Mouse (Mus musculus) CH12.LX (cell line): ENCODE measurements around the gene Gpx4. TPM values are rescaled to one million over a fixed set of nuclear protein-coding genes. Genes with fewer than 3 reads are reported as not detected.

Experiments
- DNase-seq: peaks from one replicate; pipeline ENCODE4 v3.0.0-alpha.2; 2013; ENCODE audit errors: extremely low read depth
- H3K27ac ChIP-seq: 2 replicates; pipeline ENCODE4 v1.5.1; 2012; ENCODE audit warnings: low read depth, mild to moderate bottlenecking, control low read depth, moderate library complexity; ENCODE audit not compliant: insufficient read depth
- H3K27me3 ChIP-seq: replicated peaks from 2 replicates; pipeline ENCODE3; 2012; ENCODE audit warnings: inconsistent platforms
- H3K36me3 ChIP-seq, 2 experiments: replicated peaks in 1 of 2; 2 replicates each; pipeline versions ENCODE3 to v1.6.1; 2012; ENCODE audit warnings: inconsistent platforms in 1 of 2, low read length in 1 of 2, mild to moderate bottlenecking in 1 of 2, mixed read lengths in 1 of 2, moderate library complexity in 1 of 2; ENCODE audit not compliant: control insufficient read depth in 1 of 2, insufficient read depth in 1 of 2
- H3K4me1 ChIP-seq, 2 experiments: 2 replicates each; pipeline ENCODE4 v1.6.1; 2012; ENCODE audit warnings: inconsistent platforms in 1 of 2, moderate library complexity in 1 of 2; ENCODE audit not compliant: insufficient read depth in 2 of 2, control insufficient read depth in 1 of 2
- H3K4me2 ChIP-seq: 2 replicates; pipeline ENCODE4 v1.6.1; 2012; ENCODE audit warnings: low read depth, mild to moderate bottlenecking, control low read depth; ENCODE audit not compliant: poor library complexity, insufficient read depth, severe bottlenecking
- H3K4me3 ChIP-seq, 3 experiments: fragments of 150-350 bp in 1 of 3; sonication (generic) in 1 of 3; replicated peaks in 1 of 3; 2 replicates each; pipeline versions ENCODE3 to v1.5.1; 2011 to 2012; ENCODE audit warnings: low read depth in 2 of 3, low read length in 2 of 3, mild to moderate bottlenecking in 2 of 3, moderate library complexity in 2 of 3, control low read depth in 1 of 3, improper control_type of control experiment in 1 of 3, inconsistent platforms in 1 of 3, mixed read lengths in 1 of 3; ENCODE audit not compliant: poor library complexity in 1 of 3
- H3K79me2 ChIP-seq: replicated peaks from 2 replicates; pipeline ENCODE4 v1.6.1; 2012; ENCODE audit warnings: mild to moderate bottlenecking, moderate library complexity; ENCODE audit not compliant: control insufficient read depth, poor library complexity, insufficient read depth, severe bottlenecking; ENCODE audit errors: extremely low read depth
- H3K9ac ChIP-seq: 2 replicates; pipeline ENCODE4 v1.6.1; 2012; ENCODE audit warnings: low read depth, mild to moderate bottlenecking, control low read depth, moderate library complexity; ENCODE audit not compliant: insufficient read depth
- H3K9me3 ChIP-seq: replicated peaks from 2 replicates; pipeline ENCODE3; 2012; ENCODE audit warnings: low read length, inconsistent platforms, mixed read lengths
- CHD1 ChIP-seq: IDR thresholded peaks from 2 replicates; pipeline ENCODE4 v1.6.1; 2012; ENCODE audit warnings: low read depth, low read length, improper control_type of control experiment, inconsistent platforms
- CHD2 ChIP-seq: IDR thresholded peaks from 2 replicates; pipeline ENCODE4 v1.6.1; 2011; ENCODE audit warnings: low read length, improper control_type of control experiment
- ELF1 ChIP-seq: IDR thresholded peaks from 2 replicates; pipeline ENCODE4 v1.6.1; 2014; ENCODE audit warnings: low read depth, mild to moderate bottlenecking, inconsistent platforms, low read length, improper control_type of control experiment
- GABPA ChIP-seq: IDR thresholded peaks from 2 replicates; pipeline ENCODE4 v1.6.1; 2012; ENCODE audit warnings: low read depth, low read length, improper control_type of control experiment, inconsistent platforms; ENCODE audit not compliant: insufficient replicate concordance
- HCFC1 ChIP-seq: IDR thresholded peaks from 2 replicates; pipeline ENCODE4 v1.6.1; 2012; ENCODE audit warnings: low read depth, mild to moderate bottlenecking, inconsistent platforms, low read length, improper control_type of control experiment
- IRF4 ChIP-seq: IDR thresholded peaks from 2 replicates; pipeline ENCODE4 v1.6.1; 2014; ENCODE audit warnings: low read depth, mild to moderate bottlenecking, inconsistent platforms, low read length, improper control_type of control experiment
- KAT2A ChIP-seq: IDR thresholded peaks from 2 replicates; pipeline ENCODE4 v1.6.1; 2012; ENCODE audit warnings: low read length, improper control_type of control experiment, inconsistent platforms; ENCODE audit not compliant: insufficient replicate concordance
- MAZ ChIP-seq: IDR thresholded peaks from 2 replicates; pipeline ENCODE4 v1.6.1; 2012; ENCODE audit warnings: low read depth, mild to moderate bottlenecking, inconsistent platforms, low read length, improper control_type of control experiment, moderate library complexity
- MEF2A ChIP-seq: IDR thresholded peaks from 2 replicates; pipeline ENCODE4 v1.6.1; 2014; ENCODE audit warnings: low read depth, mild to moderate bottlenecking, inconsistent platforms, low read length, improper control_type of control experiment, borderline replicate concordance
- POLR2A ChIP-seq: IDR thresholded peaks from 2 replicates; pipeline ENCODE4 v1.6.1; 2011; ENCODE audit warnings: low read depth, mild to moderate bottlenecking, improper control_type of control experiment, low read length
- POLR2AphosphoS2 ChIP-seq: IDR thresholded peaks from 2 replicates; pipeline ENCODE4 v1.6.1; 2011; ENCODE audit warnings: low read depth, low read length, improper control_type of control experiment
- RCOR1 ChIP-seq: conservative IDR thresholded peaks from 2 replicates; pipeline ENCODE4 v1.6.1; 2012; ENCODE audit warnings: low read depth, mild to moderate bottlenecking, inconsistent platforms, low read length, improper control_type of control experiment
- SIN3A ChIP-seq: IDR thresholded peaks from 2 replicates; pipeline ENCODE4 v1.6.1; 2012; ENCODE audit warnings: low read length, improper control_type of control experiment, inconsistent platforms
- SMC3 ChIP-seq: IDR thresholded peaks from 2 replicates; pipeline ENCODE4 v1.6.1; 2011; ENCODE audit warnings: low read depth, low read length, improper control_type of control experiment
- UBTF ChIP-seq: IDR thresholded peaks from 2 replicates; pipeline ENCODE4 v1.6.1; 2012; ENCODE audit warnings: low read depth, mild to moderate bottlenecking, inconsistent platforms, low read length, improper control_type of control experiment, moderate library complexity
- USF1 ChIP-seq: IDR thresholded peaks from 2 replicates; pipeline ENCODE4 v1.6.1; 2014; ENCODE audit warnings: low read depth, mild to moderate bottlenecking, inconsistent platforms, low read length, improper control_type of control experiment
- USF2 ChIP-seq: conservative IDR thresholded peaks from 2 replicates; pipeline ENCODE4 v1.6.1; 2011; ENCODE audit warnings: low read depth, low read length, improper control_type of control experiment
- ZC3H11A ChIP-seq: IDR thresholded peaks from 2 replicates; pipeline ENCODE4 v1.6.1; 2012; ENCODE audit warnings: low read depth, mild to moderate bottlenecking, inconsistent platforms, low read length, improper control_type of control experiment
- dilution Hi-C: fragments of 300-500 bp; cut with MboI; formaldehyde crosslinking; loops from 2 replicates; pipeline ENCODE4 v1.14.3; 2020; ENCODE audit warnings: low sequenced_read_pairs; ENCODE audit not compliant: extremely low pct_unique_long_range_greater_than_20kb, extremely low pct_ligation_motif_present
- in situ Hi-C: fragments of 300-500 bp; cut with MboI; formaldehyde crosslinking; loops from 3 replicates; pipeline ENCODE4 v1.14.3; 2019; ENCODE audit warnings: low sequenced_read_pairs, low pct_ligation_motif_present, low pct_unique_long_range_greater_than_20kb, mixed read lengths
- polyA plus RNA-seq: library from polyadenylated mRNA; unstranded; fragments of >175 nt; gene quantifications from 2 replicates; pipeline ENCODE4 v1.2.1, GENCODE M21; 2012; ENCODE audit warnings: low read depth; ENCODE audit not compliant: insufficient read length
- total RNA-seq, 2 experiments: library from RNA; depleted of rRNA; stranded (reverse); fragments of 300-350 nt in 1 of 2; fragments of >200 nt in 1 of 2; gene quantifications; 2 replicates each; pipeline ENCODE4 v1.2.3; 2012 to 2014

Gene Gpx4
- total and polyA plus RNA-seq, 3 experiments = 332 to 459 (median 386) TPM

- Histone ChIP-seq H3K4me2 (peak overlapping the region; percentile 35), H3K79me2 (no peaks in the 10 kb centered on the region), H3K36me3 (peaks cover 62 to 82% of the 10 kb centered on the region in 2 experiments), H3K9ac (peak overlapping the region; percentile 5; the same call in 1 of the 2 replicates), H3K27ac (peak overlapping the region; percentile 97), H3K4me3 (peak overlapping the region in 1 of 3 experiments; percentile 34), H3K9me3 (no peaks in the 10 kb centered on the region), H3K27me3 (no peaks in the 10 kb centered on the region), H3K4me1 (peaks cover 27 to 39% of the 10 kb centered on the region in 2 experiments)
- dilution Hi-C loops = no loop called here
- in situ Hi-C loops = no loop called here
- DNase-seq = no peak
- TF ChIP-seq RCOR1 = no peak
- TF ChIP-seq UBTF = no peak
- TF ChIP-seq IRF4 = no peak
- no peak for TF ChIP-seq USF1
- no peak for TF ChIP-seq CHD1
- TF ChIP-seq MAZ = no peak
- TF ChIP-seq KAT2A = no peak
- TF ChIP-seq MEF2A = no peak
Observed at GRCm38 (mm10) chr10:80025044-80025347, 22.0 kb upstream of the Gpx4 start.

- DNase-seq = no peak
- H3K36me3 ChIP-seq = peaks cover 66 to 82% of the 10 kb centered on the region in 2 experiments
- dilution Hi-C loops = no loop called here
- no peak overlapping the region for H3K9ac ChIP-seq
- no peaks in the 10 kb centered on the region for H3K79me2 ChIP-seq
- no peaks in the 10 kb centered on the region for H3K9me3 ChIP-seq
- H3K4me3 ChIP-seq = no peak overlapping the region
- in situ Hi-C loops = no loop called here
- H3K4me1 ChIP-seq = peaks cover 27 to 43% of the 10 kb centered on the region in 2 experiments
- H3K27me3 ChIP-seq = no peaks in the 10 kb centered on the region
- peak overlapping the region; percentile 97 for H3K27ac ChIP-seq
- no peak overlapping the region for H3K4me2 ChIP-seq
- TF ChIP-seq ZC3H11A (no peak), UBTF (no peak), SIN3A (no peak), RCOR1 (no peak), KAT2A (no peak), HCFC1 (no peak), CHD1 (no peak), GABPA (no peak), SMC3 (no peak), USF2 (no peak), POLR2AphosphoS2 (no peak), CHD2 (no peak), MEF2A (no peak), POLR2A (no peak), IRF4 (no peak), ELF1 (no peak)
Observed at GRCm38 (mm10) chr10:80025463-80025862, 21.5 kb upstream of the Gpx4 start.
